Mouse (Mus musculus) limb, embryonic 11.5 days (tissue): Measurements from ENCODE around the gene Tcaf3. TPM values are rescaled to one million over a fixed set of nuclear protein-coding genes. Genes with fewer than 3 reads are reported as not detected.
A peak's percentile ranks its signal among the peaks of the same experiment; 100 is the strongest.

Experiments used
- ATAC-seq: fragments of 200-750 bp; cut with Nextera tagmentation; 2 replicates; pipeline ENCODE4 v1.8.0; 2017; ENCODE audit warnings: low read depth; ENCODE audit not compliant: insufficient number of reproducible peaks, low FRiP score, low TSS enrichment
- DNase-seq: peaks from one replicate; pipeline ENCODE4 v3.0.0-alpha.2; 2015; ENCODE audit warnings: low spot score
- H3K27ac ChIP-seq: fragments of 300-500 bp; sonication (generic); replicated peaks from 2 replicates; pipeline ENCODE4 v1.5.1; 2014; ENCODE audit warnings: low read depth, mild to moderate bottlenecking, low read length
- H3K27me3 ChIP-seq: fragments of 300-500 bp; sonication (generic); 2 replicates; pipeline ENCODE4 v1.6.1; 2014; ENCODE audit warnings: mild to moderate bottlenecking, low read length, mixed read lengths; ENCODE audit not compliant: control insufficient read depth, insufficient read depth
- H3K36me3 ChIP-seq: fragments of 300-500 bp; sonication (generic); 2 replicates; pipeline ENCODE4 v1.6.1; 2014; ENCODE audit warnings: mild to moderate bottlenecking, low read length, moderate library complexity, mixed read lengths; ENCODE audit not compliant: control insufficient read depth, insufficient read depth
- H3K4me1 ChIP-seq: fragments of 300-500 bp; sonication (generic); 2 replicates; pipeline ENCODE4 v1.6.1; 2014; ENCODE audit warnings: low read length, mixed read lengths; ENCODE audit not compliant: control insufficient read depth, insufficient read depth
- H3K4me2 ChIP-seq: fragments of 300-500 bp; sonication (generic); 2 replicates; pipeline ENCODE4 v1.6.1; 2014; ENCODE audit warnings: low read depth, mild to moderate bottlenecking, moderate library complexity; ENCODE audit not compliant: severe bottlenecking
- H3K4me3 ChIP-seq: fragments of 300-500 bp; sonication (generic); 2 replicates; pipeline ENCODE4 v1.5.1; 2014; ENCODE audit warnings: low read depth, low read length
- H3K9ac ChIP-seq: fragments of 300-500 bp; sonication (generic); 2 replicates; pipeline ENCODE4 v1.6.1; 2014; ENCODE audit warnings: mild to moderate bottlenecking, low read length
- H3K9me3 ChIP-seq: fragments of 300-500 bp; sonication (generic); 2 replicates; pipeline ENCODE4 v1.6.1; 2016; ENCODE audit warnings: low read length; ENCODE audit not compliant: control insufficient read depth
- WGBS: fragments of 180-500 bp; shearing (Covaris S2); extraction: QIAGEN DNeasy Blood & Tissue Kit; methylation state at CpG from one replicate; pipeline ENCODE4 v1.1.7; 2014; 5-methylcytosine and 5-hydroxymethylcytosine counted together
- polyA plus RNA-seq: library from polyadenylated mRNA; unstranded; fragments of >200 nt; fragmentation: Nextera tagmentation; extraction: Ambion mirVana; gene quantifications from 2 replicates; pipeline ENCODE4 v1.2.1, GENCODE M21; 2014

The Tcaf3 gene
- polyA plus RNA-seq, 1 experiment from 2014 or later: not detected

GRCm38 (mm10) chr6:42586569-42586968 lies 10.9 kb downstream of the Tcaf3 start:
- no peak overlapping the region for H3K4me3 ChIP-seq
- no peaks in the 10 kb centered on the region for H3K4me1 ChIP-seq
- no peaks in the 10 kb centered on the region for H3K9me3 ChIP-seq
- H3K36me3 ChIP-seq: no peaks in the 10 kb centered on the region
- no peak overlapping the region for H3K27ac ChIP-seq
- ATAC-seq: no peak
- no peak for DNase-seq
- H3K9ac ChIP-seq: no peak overlapping the region
- H3K27me3 ChIP-seq: no peaks in the 10 kb centered on the region
- H3K4me2 ChIP-seq: no peak overlapping the region
- 82% methylated on average over 5 of the region's 5 CpGs for WGBS

- H3K9me3 ChIP-seq: no peaks in the 10 kb centered on the region
- H3K4me1 ChIP-seq: no peaks in the 10 kb centered on the region
- H3K4me2 ChIP-seq: 0 out of 2 replicates have a peak overlapping the region, but pooled peaks have one; percentile 15
- peak; percentile 82 for DNase-seq
- no peaks in the 10 kb centered on the region for H3K36me3 ChIP-seq
- WGBS: 2% methylated on average over 7 of the region's 7 CpGs
- H3K4me3 ChIP-seq: no peak overlapping the region
- no peak overlapping the region for H3K9ac ChIP-seq
- H3K27ac ChIP-seq: no peak overlapping the region
- H3K27me3 ChIP-seq: no peaks in the 10 kb centered on the region
- ATAC-seq: no peak; the same call in 1 of the 2 replicates
Measured at GRCm38 (mm10) chr6:42583488-42583872, 14.0 kb downstream of the Tcaf3 start.

GRCm38 (mm10) chr6:42582741-42583487 lies 14.6 kb downstream of the Tcaf3 start:
- no peaks in the 10 kb centered on the region for H3K4me1 ChIP-seq
- no peak overlapping the region for H3K9ac ChIP-seq
- H3K9me3 ChIP-seq: no peaks in the 10 kb centered on the region
- ATAC-seq (no peak), DNase-seq (no peak)
- 58% methylated on average over 9 of the region's 9 CpGs for WGBS
- no peak overlapping the region for H3K27ac ChIP-seq
- H3K27me3 ChIP-seq: no peaks in the 10 kb centered on the region
- H3K36me3 ChIP-seq: no peaks in the 10 kb centered on the region
- no peak overlapping the region for H3K4me3 ChIP-seq
- 0 out of 2 replicates have a peak overlapping the region, but pooled peaks have one; percentile 15 for H3K4me2 ChIP-seq

GRCm38 (mm10) chr6:42578678-42579077 lies 18.8 kb downstream of the Tcaf3 start:
- 81% methylated on average over 4 of the region's 4 CpGs for WGBS

GRCm38 (mm10) chr6:42577433-42577832 lies 20.1 kb downstream of the Tcaf3 start:
- H3K4me1 ChIP-seq: no peaks in the 10 kb centered on the region
- H3K27ac ChIP-seq: no peak overlapping the region
- no peak overlapping the region for H3K4me2 ChIP-seq
- no peak overlapping the region for H3K9ac ChIP-seq
- no peak overlapping the region for H3K4me3 ChIP-seq
- DNase-seq: no peak
- no peaks in the 10 kb centered on the region for H3K9me3 ChIP-seq
- no peaks in the 10 kb centered on the region for H3K36me3 ChIP-seq
- 86% methylated on average over 2 of the region's 2 CpGs for WGBS
- H3K27me3 ChIP-seq: no peaks in the 10 kb centered on the region
- ATAC-seq: no peak

More at GRCm38 (mm10) chr6:42578678-42579077, 18.8 kb downstream of the Tcaf3 start:
- H3K36me3 ChIP-seq: no peaks in the 10 kb centered on the region
- no peaks in the 10 kb centered on the region for H3K4me1 ChIP-seq
- no peak for ATAC-seq
- H3K27me3 ChIP-seq: no peaks in the 10 kb centered on the region
- no peak overlapping the region for H3K4me2 ChIP-seq
- no peak overlapping the region for H3K4me3 ChIP-seq
- no peak for DNase-seq
- H3K9me3 ChIP-seq: no peaks in the 10 kb centered on the region
- H3K9ac ChIP-seq: no peak overlapping the region
- no peak overlapping the region for H3K27ac ChIP-seq

- Histone ChIP-seq H3K4me3 (no peak overlapping the region), H3K4me1 (no peaks in the 10 kb centered on the region), H3K27ac (no peak overlapping the region), H3K36me3 (no peaks in the 10 kb centered on the region), H3K9me3 (no peaks in the 10 kb centered on the region), H3K27me3 (no peaks in the 10 kb centered on the region), H3K9ac (no peak overlapping the region), H3K4me2 (no peak overlapping the region)
- no peak for DNase-seq
- ATAC-seq: no peak
- WGBS: 75% methylated on average over 2 of the region's 2 CpGs
Measured at GRCm38 (mm10) chr6:42568205-42568604, 29.3 kb downstream of the Tcaf3 start.

- Histone ChIP-seq H3K27me3 (no peaks in the 10 kb centered on the region), H3K4me1 (no peaks in the 10 kb centered on the region), H3K27ac (no peak overlapping the region), H3K4me3 (no peak overlapping the region), H3K9me3 (no peaks in the 10 kb centered on the region), H3K36me3 (no peaks in the 10 kb centered on the region), H3K9ac (no peak overlapping the region), H3K4me2 (no peak overlapping the region)
- DNase-seq (no peak), ATAC-seq (no peak)
- 90% methylated on average over 2 of the region's 2 CpGs for WGBS
Measured at GRCm38 (mm10) chr6:42566076-42566598, 31.4 kb downstream of the Tcaf3 start.

- Histone ChIP-seq H3K4me3 (no peak overlapping the region), H3K36me3 (no peaks in the 10 kb centered on the region), H3K4me2 (no peak overlapping the region), H3K9me3 (no peaks in the 10 kb centered on the region), H3K27ac (no peak overlapping the region), H3K9ac (no peak overlapping the region), H3K27me3 (no peaks in the 10 kb centered on the region), H3K4me1 (no peaks in the 10 kb centered on the region)
- WGBS: 69% methylated on average over 2 of the region's 2 CpGs
- DNase-seq (no peak), ATAC-seq (no peak)
Measured at GRCm38 (mm10) chr6:42562280-42562679, 35.2 kb downstream of the Tcaf3 start.
